Mouse (Mus musculus) midbrain, embryonic 13.5 days (tissue): Measurements from ENCODE around the gene Nfatc4. TPM values are rescaled to one million over a fixed set of nuclear protein-coding genes. Genes with fewer than 3 reads are reported as not detected.

Experiments
- ATAC-seq: fragments of 200-750 bp; cut with Nextera tagmentation; 2 replicates; pipeline ENCODE4 v1.8.0; 2017; ENCODE audit warnings: mild to moderate bottlenecking, moderate TSS enrichment, moderate library complexity
- H3K27ac ChIP-seq: fragments of 300-500 bp; sonication (generic); 2 replicates; pipeline ENCODE4 v1.5.1; 2015; ENCODE audit warnings: inconsistent platforms, mild to moderate bottlenecking, moderate library complexity
- H3K27me3 ChIP-seq: fragments of 300-500 bp; sonication (generic); 2 replicates; pipeline ENCODE4 v1.6.1; 2015; ENCODE audit warnings: mild to moderate bottlenecking, inconsistent platforms
- H3K36me3 ChIP-seq: fragments of 300-500 bp; sonication (generic); 2 replicates; pipeline ENCODE4 v1.6.1; 2015; ENCODE audit warnings: mild to moderate bottlenecking, inconsistent platforms
- H3K4me1 ChIP-seq: fragments of 300-500 bp; sonication (generic); replicated peaks from 2 replicates; pipeline ENCODE4 v1.6.1; 2015; ENCODE audit warnings: inconsistent platforms
- H3K4me2 ChIP-seq: fragments of 300-500 bp; sonication (generic); replicated peaks from 2 replicates; pipeline ENCODE4 v1.6.1; 2015; ENCODE audit warnings: moderate library complexity, mild to moderate bottlenecking, inconsistent platforms
- H3K4me3 ChIP-seq: fragments of 300-500 bp; sonication (generic); replicated peaks from 2 replicates; pipeline ENCODE4 v1.5.1; 2015; ENCODE audit warnings: mild to moderate bottlenecking, inconsistent platforms
- H3K9ac ChIP-seq: fragments of 300-500 bp; sonication (generic); replicated peaks from 2 replicates; pipeline ENCODE4 v1.6.1; 2015; ENCODE audit warnings: mild to moderate bottlenecking, inconsistent platforms
- H3K9me3 ChIP-seq: fragments of 300-500 bp; sonication (generic); 2 replicates; pipeline ENCODE4 v1.6.1; 2016; ENCODE audit warnings: mild to moderate bottlenecking, inconsistent platforms
- WGBS: fragments of 180-500 bp; shearing (Covaris S2); methylation state at CpG from one replicate; pipeline ENCODE4 v1.1.7; 2015; 5-methylcytosine and 5-hydroxymethylcytosine counted together
- polyA plus RNA-seq: library from polyadenylated mRNA; unstranded; fragments of >200 nt; fragmentation: Nextera tagmentation; extraction: Ambion mirVana; gene quantifications from 2 replicates; pipeline ENCODE4 v1.2.1, GENCODE M21; 2015

The Nfatc4 gene
- polyA plus RNA-seq, result 7.9 and 8.8 TPM in 2 replicates

DNA sequence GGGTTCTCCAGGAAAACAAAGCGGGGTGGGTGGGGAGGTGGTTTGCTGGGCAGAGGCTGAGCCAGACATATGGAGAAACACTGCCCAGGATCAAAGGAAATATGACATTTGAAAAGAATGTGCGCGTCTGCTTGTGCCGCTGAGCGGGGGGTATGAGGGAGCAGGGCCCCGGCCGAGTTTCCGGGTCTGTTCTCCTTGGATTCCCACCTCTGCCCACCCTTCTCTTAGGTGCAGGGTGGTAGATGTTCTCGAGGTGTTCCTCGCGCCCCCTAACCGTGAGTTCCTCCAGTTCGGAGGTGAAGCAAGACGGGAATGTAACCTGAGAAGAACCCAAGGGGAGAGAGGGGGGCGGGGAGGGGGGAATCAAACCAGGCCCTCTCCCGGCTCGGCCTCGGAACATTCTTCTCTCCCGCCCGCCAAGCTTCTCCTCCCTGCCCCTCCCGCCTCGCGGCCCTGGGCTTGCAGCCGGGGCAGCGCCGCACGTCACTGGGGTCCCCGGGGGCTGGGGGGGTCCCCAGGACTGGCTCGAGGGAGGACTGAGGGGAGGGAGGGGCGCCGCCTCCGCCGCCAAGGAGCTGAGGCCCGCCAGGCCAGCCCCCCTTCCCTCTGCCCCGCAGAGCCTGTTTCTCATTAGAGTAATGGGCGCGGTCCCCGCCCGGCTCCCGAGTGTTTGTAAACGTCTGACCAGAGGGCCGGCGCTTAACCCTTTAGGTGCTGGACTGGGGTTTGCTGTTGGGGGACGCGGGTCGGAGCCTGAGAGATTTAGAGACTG, at the start of gene Nfatc4:
Gene Nfatc4 (plus strand): TSS at position 154 of the 772 bp plus-strand sequence.
- Histone ChIP-seq H3K4me3 (peak within 1 kb of the TSS; percentile 65), H3K4me2 (peak within 1 kb of the TSS; percentile 87), H3K27me3 (peaks cover 25% of the 10 kb centered on the region), H3K9me3 (no peaks in the 10 kb centered on the region), H3K36me3 (no peaks in the 10 kb centered on the region), H3K9ac (peak within 1 kb of the TSS; percentile 74), H3K27ac (peak within 1 kb of the TSS; percentile 88), H3K4me1 (peaks cover 45% of the 10 kb centered on the region)
- peak; percentile 76 for ATAC-seq
- WGBS, result under 1% methylated on average over 42 of the region's 46 CpGs

DNA sequence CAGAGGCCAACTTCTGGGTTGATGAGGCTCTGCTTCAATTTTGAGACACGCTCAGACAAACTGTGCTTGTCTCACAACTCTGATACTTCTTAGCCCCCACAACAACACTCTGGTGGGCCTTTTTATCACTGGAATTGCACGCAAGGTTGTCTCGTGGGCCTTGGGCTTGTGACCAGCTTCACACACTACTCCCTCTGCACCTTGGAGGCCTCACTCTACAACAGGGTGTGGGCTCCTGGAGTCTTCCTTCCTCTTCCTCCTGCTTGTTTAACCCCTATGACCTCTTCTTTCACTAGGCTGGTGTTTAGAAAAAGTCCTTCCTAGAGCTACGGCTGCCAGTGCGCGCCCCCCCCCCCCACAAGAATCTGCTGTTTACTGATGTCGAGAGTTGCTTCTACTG, 46.2 kb upstream of the Nfatc4 start:
- Histone ChIP-seq H3K27me3 (peaks cover 22% of the 10 kb centered on the region), H3K4me3 (no peak overlapping the region), H3K4me2 (no peak overlapping the region), H3K9me3 (no peaks in the 10 kb centered on the region), H3K27ac (no peak overlapping the region), H3K9ac (no peak overlapping the region), H3K36me3 (no peaks in the 10 kb centered on the region), H3K4me1 (peaks cover 8% of the 10 kb centered on the region; the same call in 1 of the 2 replicates)
- WGBS, result 73% methylated on average over 7 of the region's 7 CpGs
- ATAC-seq, result no peak

DNA sequence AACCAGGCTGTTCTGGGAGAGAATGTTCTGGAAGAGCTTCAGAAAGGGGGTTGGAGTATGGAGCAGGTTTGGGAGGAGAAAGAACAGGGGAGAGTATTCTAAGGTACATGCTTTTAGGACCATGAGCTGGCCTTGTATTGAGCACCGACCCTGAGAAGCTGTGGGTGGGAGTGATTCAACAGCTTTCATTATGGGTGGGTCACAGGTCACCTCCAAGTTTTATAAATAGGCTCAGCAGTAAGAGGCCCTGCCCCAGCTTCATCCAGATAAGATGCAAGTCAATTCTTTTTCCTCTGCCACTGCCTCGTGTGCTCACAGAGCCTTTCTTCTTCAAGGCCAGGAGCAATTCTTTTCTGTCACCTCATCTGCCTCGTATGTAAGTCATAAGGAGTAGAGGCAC, 45.8 kb upstream of the Nfatc4 start:
- H3K36me3 ChIP-seq, result no peaks in the 10 kb centered on the region
- H3K9ac ChIP-seq, result no peak overlapping the region
- WGBS, result 55% methylated on average over 3 of the region's 3 CpGs

DNA sequence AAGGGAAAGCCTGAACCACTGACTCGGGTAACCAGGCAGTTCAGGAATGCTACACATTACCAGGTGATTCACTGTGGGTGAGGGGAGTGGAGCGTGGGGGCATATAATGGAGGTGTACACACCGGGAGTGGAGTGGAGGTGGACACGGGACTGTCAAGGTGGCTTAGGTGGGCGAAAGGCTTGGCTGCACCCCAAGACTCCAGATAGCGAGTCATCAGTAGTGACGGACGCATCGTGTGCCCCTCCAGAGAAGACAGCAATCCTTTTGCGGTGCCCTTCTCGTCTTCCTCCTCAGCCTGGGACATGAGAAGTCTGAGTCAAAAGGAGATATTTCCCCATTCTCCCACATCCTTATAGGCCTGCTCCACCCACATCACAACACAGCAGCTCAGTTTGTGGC, 45.1 kb upstream of the Nfatc4 start:
- no peaks in the 10 kb centered on the region for H3K36me3 ChIP-seq
- no peaks in the 10 kb centered on the region for H3K9me3 ChIP-seq
- no peak overlapping the region for H3K4me3 ChIP-seq
- no peak overlapping the region for H3K27ac ChIP-seq
- no peak overlapping the region for H3K9ac ChIP-seq
- ATAC-seq, result no peak
- 91% methylated on average over 11 of the region's 11 CpGs for WGBS
- H3K4me2 ChIP-seq, result no peak overlapping the region
- H3K4me1 ChIP-seq, result peaks cover 9% of the 10 kb centered on the region; the same call in 1 of the 2 replicates
- H3K27me3 ChIP-seq, result peaks cover 33% of the 10 kb centered on the region

More for the DNA sequence above, 45.8 kb upstream of the Nfatc4 start:
- no peak overlapping the region for H3K27ac ChIP-seq
- H3K4me3 ChIP-seq, result no peak overlapping the region
- ATAC-seq, result no peak
- H3K27me3 ChIP-seq, result peaks cover 27% of the 10 kb centered on the region
- H3K9me3 ChIP-seq, result no peaks in the 10 kb centered on the region
- H3K4me1 ChIP-seq, result peaks cover 9% of the 10 kb centered on the region; the same call in 1 of the 2 replicates
- H3K4me2 ChIP-seq, result no peak overlapping the region

DNA sequence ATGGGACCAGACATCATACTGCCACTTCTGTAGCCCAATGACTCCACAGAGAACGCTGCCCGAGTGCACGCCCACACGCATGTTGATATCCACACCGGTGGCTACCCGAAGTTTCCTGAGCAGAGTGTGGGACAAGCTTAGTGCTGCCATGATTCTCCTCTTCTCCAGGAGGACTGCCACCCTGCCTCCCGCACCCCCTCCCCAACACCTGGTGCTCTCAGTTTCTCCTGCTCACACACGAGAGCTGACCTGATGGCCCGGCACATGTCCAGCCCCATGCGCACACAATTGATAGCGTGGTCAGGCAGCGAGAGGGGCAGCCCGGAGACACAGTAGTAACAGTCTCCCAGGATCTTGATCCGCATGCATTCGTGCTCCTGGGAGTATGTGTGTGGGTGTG, 44.3 kb upstream of the Nfatc4 start:
- H3K4me1 ChIP-seq, result peaks cover 16% of the 10 kb centered on the region
- no peaks in the 10 kb centered on the region for H3K36me3 ChIP-seq
- H3K4me3 ChIP-seq, result no peak overlapping the region
- no peaks in the 10 kb centered on the region for H3K9me3 ChIP-seq
- H3K27me3 ChIP-seq, result peaks cover 36% of the 10 kb centered on the region
- H3K9ac ChIP-seq, result no peak overlapping the region
- WGBS, result 94% methylated on average over 15 of the region's 15 CpGs
- H3K4me2 ChIP-seq, result no peak overlapping the region
- no peak overlapping the region for H3K27ac ChIP-seq
- ATAC-seq, result no peak

DNA sequence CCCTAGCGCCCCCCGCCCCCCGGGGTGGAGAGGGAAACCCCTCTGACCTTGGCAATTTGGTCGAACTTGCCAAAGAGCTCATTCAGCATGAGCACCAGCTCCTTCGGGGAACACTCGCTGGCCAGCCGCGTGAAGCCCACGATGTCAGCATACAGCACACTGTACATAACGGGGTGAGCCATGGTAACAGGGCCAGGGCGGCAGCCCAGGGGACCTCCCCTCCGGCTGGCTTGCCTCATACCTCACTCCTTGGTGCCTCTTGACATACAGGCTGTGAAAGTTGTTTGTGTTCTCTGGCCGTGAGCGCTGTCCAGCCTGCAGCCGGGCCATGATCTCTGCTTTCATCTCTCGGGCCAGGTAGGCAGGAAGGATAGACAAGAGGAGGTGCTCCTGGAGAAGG, 43.3 kb upstream of the Nfatc4 start:
- H3K9ac ChIP-seq, result no peak overlapping the region
- no peaks in the 10 kb centered on the region for H3K36me3 ChIP-seq
- WGBS, result 72% methylated on average over 16 of the region's 16 CpGs
- no peak for ATAC-seq
- H3K27ac ChIP-seq, result no peak overlapping the region
- peaks cover 40% of the 10 kb centered on the region for H3K27me3 ChIP-seq
- no peak overlapping the region for H3K4me2 ChIP-seq
- peaks cover 20% of the 10 kb centered on the region for H3K4me1 ChIP-seq
- no peak overlapping the region for H3K4me3 ChIP-seq
- H3K9me3 ChIP-seq, result no peaks in the 10 kb centered on the region

DNA sequence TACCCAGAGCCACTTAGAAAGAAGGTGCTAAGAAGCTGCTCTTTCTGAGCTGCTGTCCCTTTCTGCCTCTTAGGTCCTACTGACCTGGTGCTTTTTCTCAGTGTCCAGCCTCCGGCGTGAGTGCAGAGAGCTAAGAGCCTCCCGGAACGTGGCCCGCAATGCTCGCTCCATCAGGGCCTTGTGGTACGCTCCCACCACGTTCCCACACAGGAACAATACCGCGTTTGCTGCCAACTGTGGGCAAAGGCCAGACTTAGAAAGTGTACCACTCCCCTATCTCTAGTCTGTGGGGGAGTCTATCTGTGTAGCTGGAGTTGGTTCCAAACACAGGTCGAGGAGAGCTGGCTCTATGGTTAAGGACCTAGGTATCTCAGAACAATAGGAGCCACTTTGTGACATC, 42.2 kb upstream of the Nfatc4 start:
- peaks cover 20% of the 10 kb centered on the region for H3K4me1 ChIP-seq
- 80% methylated on average over 11 of the region's 11 CpGs for WGBS
- H3K4me2 ChIP-seq, result no peak overlapping the region
- peaks cover 44% of the 10 kb centered on the region for H3K27me3 ChIP-seq
- no peaks in the 10 kb centered on the region for H3K9me3 ChIP-seq
- peak; percentile 14; the same call in 1 of the 2 replicates for ATAC-seq
- H3K4me3 ChIP-seq, result no peak overlapping the region
- H3K27ac ChIP-seq, result no peak overlapping the region
- H3K9ac ChIP-seq, result no peak overlapping the region
- H3K36me3 ChIP-seq, result no peaks in the 10 kb centered on the region

DNA sequence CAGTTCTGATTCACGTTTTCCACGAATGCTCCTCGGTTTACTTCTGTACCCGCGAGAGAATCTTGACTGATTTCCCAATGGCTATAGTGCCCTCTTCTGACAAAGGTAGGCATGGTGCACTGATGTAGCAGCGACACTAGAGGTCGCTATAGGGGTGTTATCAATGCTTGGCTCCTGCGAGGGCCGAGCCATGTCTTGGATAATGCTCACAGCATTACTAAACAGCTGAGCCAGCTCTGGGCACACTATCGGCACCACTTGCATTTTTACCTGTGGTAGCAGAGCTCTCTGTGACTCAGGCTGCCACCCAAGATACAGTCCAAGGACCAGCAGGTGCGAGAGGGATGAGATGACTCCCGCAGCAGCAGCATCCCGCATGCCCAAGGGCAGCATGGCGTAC, 41.6 kb upstream of the Nfatc4 start:
- Histone ChIP-seq H3K9me3 (no peaks in the 10 kb centered on the region), H3K27ac (no peak overlapping the region), H3K4me2 (peak overlapping the region; percentile 40), H3K36me3 (no peaks in the 10 kb centered on the region), H3K4me1 (peaks cover 20% of the 10 kb centered on the region), H3K9ac (no peak overlapping the region), H3K27me3 (peaks cover 50% of the 10 kb centered on the region), H3K4me3 (peak overlapping the region; percentile 14; the same call in 1 of the 2 replicates)
- WGBS, result 16% methylated on average over 14 of the region's 14 CpGs
- peak; percentile 66 for ATAC-seq

DNA sequence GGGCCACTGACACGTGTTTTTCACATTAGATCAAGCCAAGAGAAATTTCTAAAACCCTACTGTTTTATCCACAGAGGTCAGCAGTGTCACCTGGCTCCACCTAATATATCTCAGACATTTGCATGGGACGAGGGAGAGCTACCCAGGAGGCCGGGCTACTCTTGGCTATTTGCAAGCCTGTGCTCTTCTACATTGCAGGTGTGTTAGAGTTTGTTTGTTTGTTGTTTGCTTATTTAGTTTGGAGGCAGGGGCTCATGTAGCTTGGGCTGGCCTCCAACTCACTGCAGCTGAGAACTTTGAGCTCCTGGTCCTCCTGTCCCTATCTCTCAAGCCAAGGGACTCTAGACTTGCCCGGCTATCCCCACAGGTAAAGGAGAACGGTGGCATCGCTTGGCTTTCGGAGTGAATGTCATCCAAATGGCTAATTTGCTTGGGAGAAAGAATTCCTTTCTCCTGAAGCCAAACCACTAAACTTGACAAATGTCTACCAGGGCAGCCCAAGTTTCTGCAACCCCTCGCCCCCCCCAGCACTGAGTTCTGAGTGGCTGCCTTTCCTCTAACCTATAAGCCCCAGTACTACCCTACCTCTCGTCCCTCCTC, 40.5 kb upstream of the Nfatc4 start:
- 50% methylated on average over 9 of the region's 9 CpGs for WGBS
- no peak overlapping the region for H3K27ac ChIP-seq
- peaks cover 20% of the 10 kb centered on the region for H3K4me1 ChIP-seq
- no peak overlapping the region for H3K9ac ChIP-seq
- no peak overlapping the region for H3K4me3 ChIP-seq
- H3K27me3 ChIP-seq, result peaks cover 61% of the 10 kb centered on the region
- H3K36me3 ChIP-seq, result no peaks in the 10 kb centered on the region
- no peaks in the 10 kb centered on the region for H3K9me3 ChIP-seq
- no peak for ATAC-seq
- H3K4me2 ChIP-seq, result no peak overlapping the region

DNA sequence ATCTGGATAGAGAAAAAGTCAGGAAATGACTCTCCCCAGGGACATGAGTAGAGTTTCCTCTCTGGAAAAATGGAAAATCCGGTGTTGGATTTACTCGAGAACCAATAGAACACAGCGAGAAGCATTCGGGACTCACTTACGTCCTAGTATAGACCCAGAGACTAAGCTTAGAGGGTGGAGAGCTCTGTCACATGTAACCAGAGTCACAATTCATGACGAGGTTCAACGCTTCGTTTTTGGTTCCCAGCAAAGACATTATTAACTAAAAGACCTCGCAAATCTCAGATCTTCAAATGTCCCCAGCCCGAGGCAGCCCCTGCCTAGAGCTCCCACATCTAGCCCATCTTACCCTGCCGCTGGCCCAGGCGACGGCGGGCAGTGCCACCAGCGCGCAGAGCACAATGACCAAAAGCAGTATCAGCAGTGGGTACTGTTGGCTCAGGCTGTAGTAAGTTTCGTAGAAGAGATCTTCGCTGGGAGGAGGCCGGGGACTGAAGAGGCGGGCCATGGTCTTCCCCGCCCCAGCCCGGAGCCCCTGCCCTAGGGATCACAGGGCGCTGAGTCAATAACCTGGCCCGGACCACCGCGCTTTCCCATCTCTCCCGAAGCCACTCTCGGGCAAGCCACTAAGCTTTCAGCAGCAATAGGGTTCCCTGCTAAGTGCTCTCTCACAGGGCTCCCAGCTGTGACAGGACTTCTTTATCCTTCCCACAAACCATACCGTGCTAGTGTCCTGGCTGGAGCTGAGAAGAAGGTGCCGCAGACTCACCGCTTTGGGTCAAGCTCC, 39.6 kb upstream of the Nfatc4 start:
- peak overlapping the region; percentile 46 for H3K4me2 ChIP-seq
- H3K9me3 ChIP-seq, result no peaks in the 10 kb centered on the region
- H3K4me1 ChIP-seq, result peaks cover 24% of the 10 kb centered on the region
- peaks cover 70% of the 10 kb centered on the region for H3K27me3 ChIP-seq
- H3K27ac ChIP-seq, result no peak overlapping the region
- H3K9ac ChIP-seq, result peak overlapping the region; percentile 39; the same call in 1 of the 2 replicates
- ATAC-seq, result no peak
- H3K4me3 ChIP-seq, result peak overlapping the region; percentile 26
- WGBS, result 1% methylated on average over 31 of the region's 31 CpGs
- no peaks in the 10 kb centered on the region for H3K36me3 ChIP-seq

DNA sequence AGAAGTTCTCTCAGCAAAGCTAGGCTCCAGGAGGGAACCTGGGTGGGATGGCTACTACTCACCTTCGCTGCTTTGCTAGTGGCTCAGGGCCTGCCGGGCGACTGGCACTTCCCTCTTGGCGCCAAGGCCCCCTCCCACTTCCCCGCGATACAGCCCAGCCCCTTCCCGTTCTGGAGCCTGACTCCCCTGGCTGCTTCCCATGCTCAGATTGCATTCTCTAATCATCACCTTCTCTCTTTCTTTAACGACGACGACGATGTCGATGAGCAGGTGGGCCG, 39.0 kb upstream of the Nfatc4 start, which contains the start of gene Adcy4:
Gene Adcy4 (minus strand): TSS at position 138 of the 278 bp plus-strand sequence.
- no peak for ATAC-seq
- peaks cover 28% of the 10 kb centered on the region for H3K4me1 ChIP-seq
- H3K27ac ChIP-seq, result no peak within 1 kb of the TSS
- H3K9ac ChIP-seq, result peak within 1 kb of the TSS; percentile 39; the same call in 1 of the 2 replicates
- no peaks in the 10 kb centered on the region for H3K9me3 ChIP-seq
- no peaks in the 10 kb centered on the region for H3K36me3 ChIP-seq
- WGBS, result 5% methylated on average over 13 of the region's 13 CpGs
- H3K27me3 ChIP-seq, result peaks cover 76% of the 10 kb centered on the region
- peak within 1 kb of the TSS; percentile 26 for H3K4me3 ChIP-seq
- peak within 1 kb of the TSS; percentile 46 for H3K4me2 ChIP-seq

DNA sequence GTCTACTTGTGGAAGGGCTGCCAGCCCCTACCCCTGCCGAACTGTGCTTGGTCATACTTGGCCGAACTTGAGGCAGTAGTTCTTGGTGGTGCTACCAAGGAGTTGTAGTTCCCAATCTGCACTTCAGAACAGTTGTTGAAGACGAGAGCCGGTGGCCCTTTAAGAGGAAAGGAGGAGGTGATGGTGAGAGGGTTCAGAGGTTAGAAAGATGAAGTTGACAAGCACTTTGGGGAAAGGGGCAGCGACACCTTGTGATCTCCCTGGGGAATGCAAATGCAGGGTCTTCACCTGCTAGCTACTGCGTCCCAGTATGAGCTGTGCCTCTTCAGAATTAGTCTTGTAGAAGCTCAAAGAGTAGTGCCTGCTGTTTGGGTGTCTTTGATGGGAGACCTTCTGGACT, 37.7 kb upstream of the Nfatc4 start:
- ATAC-seq, result no peak
- Histone ChIP-seq H3K9me3 (no peaks in the 10 kb centered on the region), H3K27ac (no peak overlapping the region), H3K9ac (no peak overlapping the region), H3K27me3 (peaks cover 89% of the 10 kb centered on the region), H3K4me2 (no peak overlapping the region), H3K36me3 (no peaks in the 10 kb centered on the region), H3K4me3 (no peak overlapping the region), H3K4me1 (peaks cover 28% of the 10 kb centered on the region)
- 22% methylated on average over 6 of the region's 6 CpGs for WGBS
